Mouse (Mus musculus) layer of hippocampus, postnatal 10 days (tissue): ENCODE measurements at regions not wholly inside any gene's neighbourhood (a gene's known extent, or its start where the extent isn't known, plus 50 kb on each side); places are given as distances from the start of the nearest gene placed in this dataset.

ENCODE experiments used
- DNase-seq, 2 experiments: peaks; one replicate each; pipeline ENCODE4 v3.0.0; 2021; ENCODE audit warnings: low spot score in 2 of 2

GRCm38 (mm10) chr5:98108394-98108793, 58.6 kb upstream of the Prdm8 start:
- no peak for DNase-seq

GRCm38 (mm10) chr5:98106261-98106660, 60.7 kb upstream of the Prdm8 start:
- peak; percentile 16 to 20 for DNase-seq

- peak; percentile 15 to 25 for DNase-seq
Measured at GRCm38 (mm10) chr5:98083409-98083808, 52.6 kb upstream of the Antxr2 start.

GRCm38 (mm10) chr5:98081204-98081603, 50.4 kb upstream of the Antxr2 start:
- no peak for DNase-seq
